Mouse (Mus musculus): ENCODE results near the gene Oas1e. TPM values are rescaled to one million over a fixed set of nuclear protein-coding genes. Genes with fewer than 3 reads are reported as not detected.

Oas1e gene
- total and polyA plus RNA-seq, 3 experiments, result not detected

DNA sequence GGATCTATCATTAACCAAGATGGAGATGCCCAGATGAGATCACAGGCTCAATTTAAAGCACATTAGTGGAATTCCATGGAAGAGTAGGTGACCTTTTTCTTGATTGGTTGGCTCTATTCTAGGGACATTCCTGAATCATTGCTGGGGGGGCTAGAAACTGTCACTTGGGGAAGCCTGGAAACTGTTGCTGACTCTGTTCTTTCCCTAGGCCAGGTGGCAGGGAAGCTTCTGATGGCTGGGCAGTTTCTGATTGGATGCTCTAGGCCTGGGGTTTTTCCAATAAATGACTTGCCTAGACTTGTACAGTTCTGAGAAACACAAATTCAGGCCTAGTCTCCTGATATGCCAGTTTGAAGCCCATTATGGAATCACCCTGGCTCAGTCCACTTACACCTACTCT lies 23.7 kb upstream of the Oas1e start:
- no peak for TF ChIP-seq EP300 (IDR thresholded peaks at IDR 0.05; ENCODE audit: insufficient read depth, low read depth, low read length)
- TF ChIP-seq POLR2A (IDR thresholded peaks at IDR 0.05; ENCODE audit: insufficient read depth, low read depth, low read length), result no peak
- no peak for TF ChIP-seq CTCF (IDR thresholded peaks at IDR 0.05)
- H3K9ac ChIP-seq (ENCODE audit: low read depth, low read length), result no peak overlapping the region
- H3K4me1 ChIP-seq (ENCODE audit: control insufficient read depth, insufficient read depth, low read length), result no peaks in the 10 kb centered on the region
- no peak overlapping the region for H3K27ac ChIP-seq
- DNase-seq, result no peak
- intact Hi-C loops (cut with DNase I), result no loop called here
- H3K27me3 ChIP-seq (ENCODE audit: control insufficient read depth, insufficient read depth, low read length), result no peaks in the 10 kb centered on the region
- no peaks in the 10 kb centered on the region for H3K36me3 ChIP-seq (ENCODE audit: control insufficient read depth, insufficient read depth, low read length)
- H3K79me2 ChIP-seq (replicated peaks; ENCODE audit: control insufficient read depth, insufficient read depth, low read length), result no peaks in the 10 kb centered on the region
- H3K4me3 ChIP-seq, result no peak overlapping the region

DNA sequence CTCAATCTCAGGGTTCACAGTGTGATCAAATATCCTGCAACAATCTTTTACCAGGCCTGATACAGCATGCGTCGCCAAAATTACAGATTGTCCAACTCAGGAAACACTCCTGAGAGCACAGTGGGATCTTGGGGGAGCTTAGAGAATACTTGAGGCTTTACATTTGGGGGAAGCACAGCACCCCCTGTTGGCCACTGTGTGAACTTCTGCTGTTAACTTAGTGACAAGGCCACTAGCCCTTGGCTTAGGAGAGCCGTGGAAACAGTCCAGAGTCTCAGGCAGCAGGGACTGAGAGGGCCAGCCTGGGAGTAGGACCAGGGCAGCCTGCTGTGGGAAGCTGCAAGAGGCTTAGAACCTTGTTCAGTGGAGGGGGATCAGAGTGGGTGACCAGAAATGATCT lies 20.6 kb upstream of the Oas1e start:
- H3K27ac ChIP-seq, result no peak overlapping the region
- peaks cover 2% of the 10 kb centered on the region; the same call in 1 of the 2 replicates for H3K4me1 ChIP-seq (ENCODE audit: control insufficient read depth, insufficient read depth, low read length)
- H3K4me3 ChIP-seq, result no peak overlapping the region
- no peaks in the 10 kb centered on the region for H3K79me2 ChIP-seq (replicated peaks; ENCODE audit: control insufficient read depth, insufficient read depth, low read length)
- TF ChIP-seq EP300 (IDR thresholded peaks at IDR 0.05; ENCODE audit: insufficient read depth, low read depth, low read length) (no peak), CTCF (IDR thresholded peaks at IDR 0.05) (peak; percentile 72), POLR2A (IDR thresholded peaks at IDR 0.05; ENCODE audit: insufficient read depth, low read depth, low read length) (no peak)
- intact Hi-C loops (cut with DNase I), result loop anchor here (2.0 kb wide), 1 partner anchor 117 kb away; no protein-coding TSS in a partner anchor
- H3K27me3 ChIP-seq (ENCODE audit: control insufficient read depth, insufficient read depth, low read length), result no peaks in the 10 kb centered on the region
- DNase-seq, result peak in 1 of 2 experiments; percentile 45
- no peaks in the 10 kb centered on the region for H3K36me3 ChIP-seq (ENCODE audit: control insufficient read depth, insufficient read depth, low read length)
- H3K9ac ChIP-seq (ENCODE audit: low read depth, low read length), result no peak overlapping the region
- 60% methylated on average over 3 of the region's 3 CpGs for WGBS

- Histone ChIP-seq H3K27me3 (ENCODE audit: control insufficient read depth, insufficient read depth, low read length) (no peaks in the 10 kb centered on the region), H3K79me2 (replicated peaks; ENCODE audit: control insufficient read depth, insufficient read depth, low read length) (no peaks in the 10 kb centered on the region), H3K27ac (peak overlapping the region; percentile 72), H3K4me1 (ENCODE audit: control insufficient read depth, insufficient read depth, low read length) (peaks cover 2% of the 10 kb centered on the region; the same call in 1 of the 2 replicates), H3K36me3 (ENCODE audit: control insufficient read depth, insufficient read depth, low read length) (no peaks in the 10 kb centered on the region), H3K9ac (ENCODE audit: low read depth, low read length) (peak overlapping the region; percentile 63), H3K4me3 (peak overlapping the region; percentile 77)
- 67% methylated on average over 6 of the region's 6 CpGs for WGBS
- no peak for TF ChIP-seq POLR2A (IDR thresholded peaks at IDR 0.05; ENCODE audit: insufficient read depth, low read depth, low read length)
- TF ChIP-seq EP300 (IDR thresholded peaks at IDR 0.05; ENCODE audit: insufficient read depth, low read depth, low read length), result no peak
- TF ChIP-seq CTCF (IDR thresholded peaks at IDR 0.05), result no peak
- intact Hi-C loops (cut with DNase I), result no loop called here
- no peak for DNase-seq
These were observed 17.7 kb upstream of the Oas1e start for GRCm38 (mm10) chr5:120813023-120813422.

GRCm38 (mm10) chr5:120811951-120812819 lies 16.9 kb upstream of the Oas1e start, which contains the start of gene Oas1c:
TSS of gene Oas1c (minus strand) at chr5:120812514.
- peak; percentile 94 for TF ChIP-seq POLR2A (IDR thresholded peaks at IDR 0.05; ENCODE audit: insufficient read depth, low read depth, low read length)
- TF ChIP-seq CTCF (IDR thresholded peaks at IDR 0.05), result no peak
- Histone ChIP-seq H3K9ac (ENCODE audit: low read depth, low read length) (peak within 1 kb of the TSS; percentile 64), H3K79me2 (replicated peaks; ENCODE audit: control insufficient read depth, insufficient read depth, low read length) (no peaks in the 10 kb centered on the region), H3K4me1 (ENCODE audit: control insufficient read depth, insufficient read depth, low read length) (peaks cover 2% of the 10 kb centered on the region; the same call in 1 of the 2 replicates), H3K36me3 (ENCODE audit: control insufficient read depth, insufficient read depth, low read length) (no peaks in the 10 kb centered on the region), H3K27ac (peak within 1 kb of the TSS; percentile 72), H3K4me3 (peak within 1 kb of the TSS; percentile 77), H3K27me3 (ENCODE audit: control insufficient read depth, insufficient read depth, low read length) (no peaks in the 10 kb centered on the region)
- intact Hi-C loops (cut with DNase I), result no loop called here
- peak; percentile 87 to 90 for DNase-seq
- 6% methylated on average over 18 of the region's 18 CpGs for WGBS

GRCm38 (mm10) chr5:120809171-120809570 lies 13.8 kb upstream of the Oas1e start:
- no peak for TF ChIP-seq POLR2A (IDR thresholded peaks at IDR 0.05; ENCODE audit: insufficient read depth, low read depth, low read length)
- no peak for TF ChIP-seq CTCF (IDR thresholded peaks at IDR 0.05)

GRCm38 (mm10) chr5:120806458-120806857 lies 11.1 kb upstream of the Oas1e start:
- WGBS, result 77% methylated on average over 1 of the region's 1 CpGs
- intact Hi-C loops (cut with DNase I), result no loop called here
- H3K9ac ChIP-seq (ENCODE audit: low read depth, low read length), result no peak overlapping the region
- no peak overlapping the region for H3K4me3 ChIP-seq
- H3K79me2 ChIP-seq (replicated peaks; ENCODE audit: control insufficient read depth, insufficient read depth, low read length), result no peaks in the 10 kb centered on the region
- H3K4me1 ChIP-seq (ENCODE audit: control insufficient read depth, insufficient read depth, low read length), result no peaks in the 10 kb centered on the region
- DNase-seq, result peak; percentile 34 to 45
- H3K36me3 ChIP-seq (ENCODE audit: control insufficient read depth, insufficient read depth, low read length), result no peaks in the 10 kb centered on the region
- no peak overlapping the region for H3K27ac ChIP-seq
- no peaks in the 10 kb centered on the region for H3K27me3 ChIP-seq (ENCODE audit: control insufficient read depth, insufficient read depth, low read length)
- TF ChIP-seq EP300 (IDR thresholded peaks at IDR 0.05; ENCODE audit: insufficient read depth, low read depth, low read length), result no peak
- peak; percentile 65 for TF ChIP-seq CTCF (IDR thresholded peaks at IDR 0.05)
- no peak for TF ChIP-seq POLR2A (IDR thresholded peaks at IDR 0.05; ENCODE audit: insufficient read depth, low read depth, low read length)

More at GRCm38 (mm10) chr5:120809171-120809570, 13.8 kb upstream of the Oas1e start:
- Histone ChIP-seq H3K36me3 (ENCODE audit: control insufficient read depth, insufficient read depth, low read length) (no peaks in the 10 kb centered on the region), H3K4me1 (ENCODE audit: control insufficient read depth, insufficient read depth, low read length) (peaks cover 2% of the 10 kb centered on the region; the same call in 1 of the 2 replicates), H3K27ac (no peak overlapping the region), H3K4me3 (no peak overlapping the region), H3K9ac (ENCODE audit: low read depth, low read length) (no peak overlapping the region), H3K79me2 (replicated peaks; ENCODE audit: control insufficient read depth, insufficient read depth, low read length) (no peaks in the 10 kb centered on the region), H3K27me3 (ENCODE audit: control insufficient read depth, insufficient read depth, low read length) (no peaks in the 10 kb centered on the region)
- WGBS, result 37% methylated on average over 6 of the region's 6 CpGs
- DNase-seq, result no peak
- intact Hi-C loops (cut with DNase I), result no loop called here
